Mouse (Mus musculus) spleen, adult 2 months (tissue): ENCODE measurements around the gene Rnase4.

Source experiments
- CTCF ChIP-seq: fragments of 200-500 bp; IDR thresholded peaks from 2 replicates; pipeline ENCODE4 v1.5.1; 2011; ENCODE audit warnings: mild to moderate bottlenecking, inconsistent platforms; ENCODE audit not compliant: insufficient read depth, insufficient read length, insufficient replicate concordance; ENCODE audit errors: extremely low read depth
- POLR2A ChIP-seq: fragments of 200-500 bp; IDR thresholded peaks from 2 replicates; pipeline ENCODE4 v1.6.1; 2011; ENCODE audit warnings: low read depth, low read length, inconsistent platforms

- TF ChIP-seq POLR2A (no peak), CTCF (no peak)
These were observed 59.4 kb downstream of the Rnase4 start for GRCm38 (mm10) chr14:51150206-51150831.
